Mouse (Mus musculus) T-helper 2 cell (primary cell): ENCODE data around the gene Izumo3.
"Not testable (repeated sequence)": the region's sequence is repeated elsewhere in the genome, so short reads cannot be mapped to it uniquely, and the experiment has no call there.

Experiments
- in situ Hi-C: fragments of 300-600 bp; cut with MboI, MseI; formaldehyde crosslinking; loops from one replicate; pipeline ENCODE4 v1.15.1; 2025; ENCODE audit warnings: high pct_unique_total_duplicates

The Izumo3 gene

GRCm38 (mm10) chr4:92147134-92147533 is at the start of gene Izumo3:
Gene Izumo3, minus strand, starts transcription at chr4:92147234.
- in situ Hi-C loops: no loop called here

- in situ Hi-C loops: not testable (repeated sequence)
Observed at GRCm38 (mm10) chr4:92191649-92192048, 44.6 kb upstream of the Izumo3 start, which contains the start of gene Gm12666. Gene Gm12666, minus strand, starts transcription at chr4:92191749.

DNA sequence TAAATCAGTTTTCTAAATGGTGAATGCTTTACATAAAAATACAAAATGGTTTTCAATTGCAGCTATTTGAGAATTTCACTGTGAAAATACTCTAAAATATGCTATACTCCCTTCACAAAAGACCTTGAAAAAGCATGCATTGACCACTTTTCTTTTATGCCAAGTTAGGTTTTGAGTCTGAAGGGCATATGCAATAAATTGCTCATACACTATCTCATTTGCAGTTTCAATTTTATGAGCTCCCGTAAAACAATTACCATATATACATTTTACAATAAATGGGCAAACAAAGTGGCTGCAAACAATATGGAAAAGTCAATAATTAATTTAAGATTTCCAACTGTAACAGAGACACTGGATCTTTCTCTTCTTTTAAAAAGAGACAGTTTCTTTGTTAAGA is 5.6 kb upstream of the Izumo3 start:
- in situ Hi-C loops: no loop called here

DNA sequence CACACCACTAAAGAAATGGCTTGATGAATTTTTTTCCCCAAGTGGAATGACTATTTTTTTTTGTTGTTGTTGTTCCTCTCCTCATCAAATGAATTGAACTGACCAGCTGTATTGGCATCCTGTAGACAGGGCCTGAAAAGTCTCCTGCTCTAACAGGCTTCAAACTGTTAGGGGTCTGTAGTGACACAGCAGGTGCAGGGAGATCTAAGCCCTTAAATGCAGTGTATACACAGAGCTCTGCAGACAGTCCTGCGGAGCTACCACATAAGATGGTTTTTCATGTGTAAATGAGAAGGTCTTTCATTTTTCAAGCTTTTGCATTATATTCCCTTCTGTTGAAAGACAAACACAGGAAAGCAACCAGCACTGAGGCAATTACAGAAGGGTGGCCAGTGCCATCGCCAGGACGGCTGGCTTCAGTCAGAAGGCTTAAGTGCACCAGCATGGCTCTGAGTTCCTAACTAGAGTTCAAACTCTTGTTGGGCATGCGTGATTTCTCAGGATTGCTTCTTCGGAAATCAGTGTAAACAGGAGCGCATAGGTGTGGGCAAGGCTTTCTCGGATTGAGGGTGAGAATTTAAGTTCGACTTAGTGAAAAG is 35.5 kb downstream of the Izumo3 start:
- in situ Hi-C loops: no loop called here

GRCm38 (mm10) chr4:92097386-92097785 is 49.6 kb downstream of the Izumo3 start:
- in situ Hi-C loops: no loop called here

- in situ Hi-C loops: no loop called here
Observed at GRCm38 (mm10) chr4:92095951-92096350, 51.1 kb downstream of the Izumo3 start.
